Mouse (Mus musculus) kidney, adult 11 months (tissue): ENCODE data around the gene Urgcp.

Experiments used
- DNase-seq: peaks from one replicate; pipeline ENCODE4 v3.0.0; 2022

Urgcp gene

DNA sequence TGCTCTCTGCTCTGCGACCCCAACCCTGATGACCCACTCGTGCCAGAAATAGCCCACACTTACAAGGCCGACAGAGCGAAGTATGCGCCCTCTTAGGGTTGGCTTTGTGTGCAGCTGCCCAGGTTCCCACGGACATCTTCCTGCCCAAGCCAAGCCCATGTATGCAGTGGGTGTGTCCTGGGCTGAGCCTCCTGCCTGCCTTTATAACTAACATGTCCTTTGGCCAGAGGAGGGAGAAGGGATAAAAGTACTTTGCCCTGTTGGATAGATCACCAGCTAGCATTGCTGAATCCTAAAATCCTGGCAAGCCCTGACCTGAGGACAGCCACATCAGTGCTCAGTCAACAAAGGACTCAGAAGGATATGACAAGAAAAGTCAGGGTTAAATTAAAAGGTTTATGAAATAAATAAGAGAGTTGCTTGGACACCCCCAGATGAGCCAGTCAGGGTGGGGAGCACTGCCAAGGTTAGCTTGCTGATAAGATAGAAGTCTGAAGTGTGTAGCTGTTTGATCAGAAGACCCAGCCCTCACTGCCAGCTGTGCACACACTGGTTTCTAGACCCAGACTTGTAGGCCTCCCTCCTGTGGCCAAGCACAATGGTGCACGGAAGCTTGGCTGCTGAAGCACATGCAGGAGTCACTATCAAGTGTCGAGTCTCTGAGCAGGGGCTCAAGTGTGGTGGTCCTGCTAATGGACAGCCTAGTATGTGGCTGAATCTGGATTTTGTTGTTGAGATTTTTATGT lies 20.2 kb upstream of the Urgcp start:
- DNase-seq = peak; percentile 50

DNA sequence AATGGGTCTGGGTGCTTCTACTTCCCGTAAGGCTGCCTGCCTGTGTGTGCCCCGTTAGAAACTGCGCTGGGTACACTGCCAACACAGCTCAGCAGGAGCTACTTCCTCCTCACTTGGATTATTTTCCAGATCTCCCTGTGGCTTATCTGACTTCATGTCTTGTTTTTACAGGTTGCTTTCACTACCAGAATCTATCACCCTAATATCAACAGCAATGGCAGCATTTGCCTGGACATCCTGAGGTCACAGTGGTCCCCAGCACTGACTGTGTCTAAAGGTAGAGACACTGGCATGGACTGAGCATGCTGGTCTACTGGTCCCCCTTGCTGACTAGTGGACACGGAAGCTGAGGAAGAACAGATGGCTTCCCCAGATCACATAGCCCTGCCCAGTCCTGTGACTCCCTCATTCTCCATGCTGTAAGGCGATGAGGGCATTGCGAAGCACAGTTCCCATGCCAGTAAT lies 17.9 kb upstream of the Urgcp start:
- DNase-seq = no peak

DNA sequence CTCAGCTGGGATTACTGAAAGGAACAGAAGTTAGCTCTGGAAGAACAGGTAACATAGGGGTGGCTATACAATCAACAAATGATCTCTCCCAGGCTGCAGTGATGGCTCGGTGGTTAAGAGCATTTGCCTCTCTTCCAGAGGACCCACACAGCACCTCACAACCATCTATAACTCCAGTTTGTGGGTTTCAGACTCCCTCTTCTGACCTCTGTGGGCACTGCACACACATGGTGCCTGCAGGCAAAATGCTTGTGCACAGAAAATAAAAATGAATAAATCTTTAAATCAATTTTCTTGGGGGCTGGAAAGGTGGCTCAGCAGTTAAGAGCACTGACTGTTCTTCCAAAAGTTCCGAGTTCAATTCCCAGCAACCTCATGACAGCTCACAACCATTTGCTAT lies 16.3 kb upstream of the Urgcp start:
- DNase-seq = no peak

DNA sequence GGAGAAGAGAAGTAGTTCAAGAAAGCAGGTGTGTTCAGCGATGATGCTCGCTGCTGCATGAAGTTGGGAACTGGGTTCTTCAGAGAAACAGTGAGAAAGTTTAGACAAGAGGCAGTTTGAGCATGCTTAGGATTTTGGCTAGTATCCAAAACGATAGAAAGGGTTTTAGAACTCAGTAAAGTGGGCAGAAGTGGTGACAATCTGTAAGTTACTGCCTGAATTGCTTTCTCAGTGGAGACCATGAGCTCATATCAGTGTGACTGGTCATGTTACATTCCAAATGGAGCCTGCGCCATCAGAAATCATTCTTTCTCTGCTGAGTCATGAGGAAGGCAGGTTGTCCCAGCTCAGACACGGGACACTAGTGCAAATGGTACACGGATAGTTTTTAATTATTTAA lies 3.8 kb upstream of the Urgcp start:
- DNase-seq = no peak

DNA sequence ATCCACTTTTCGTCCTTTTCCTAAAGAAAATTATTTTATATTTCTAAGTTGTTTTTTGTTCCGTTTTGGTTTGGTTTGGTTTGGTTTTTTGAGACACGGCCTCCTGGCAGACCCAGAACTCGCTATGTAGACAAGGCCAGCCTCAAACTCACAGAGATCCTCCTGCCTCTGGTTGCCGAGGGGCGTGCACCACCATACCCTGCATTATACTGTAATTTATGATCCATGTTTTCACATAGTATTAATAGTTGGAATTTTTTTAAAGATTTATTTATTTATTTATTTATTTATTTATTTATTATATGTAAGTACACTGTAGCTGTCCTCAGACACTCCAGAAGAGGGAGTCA lies 432 bp upstream of the Urgcp start:
- DNase-seq = no peak

DNA sequence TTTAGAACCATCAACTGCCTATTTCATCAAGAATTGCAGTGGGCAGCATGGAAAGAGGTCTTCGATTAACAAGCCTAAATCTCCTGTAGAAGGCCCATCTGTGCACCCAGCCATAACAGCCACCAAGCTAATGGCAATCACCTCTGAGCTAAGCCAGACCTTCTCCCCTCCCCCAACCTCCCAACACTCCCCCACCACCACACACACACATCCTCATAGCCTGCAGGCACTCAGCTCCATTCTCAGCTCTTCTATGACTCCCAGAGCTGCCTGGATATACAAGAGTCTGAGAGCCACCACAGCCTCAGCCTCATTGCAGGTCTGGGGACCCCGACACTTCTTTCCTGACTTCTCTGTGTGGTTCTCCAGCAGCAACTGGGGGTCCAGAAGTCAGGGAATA lies 8.4 kb downstream of the Urgcp start:
- DNase-seq = no peak

DNA sequence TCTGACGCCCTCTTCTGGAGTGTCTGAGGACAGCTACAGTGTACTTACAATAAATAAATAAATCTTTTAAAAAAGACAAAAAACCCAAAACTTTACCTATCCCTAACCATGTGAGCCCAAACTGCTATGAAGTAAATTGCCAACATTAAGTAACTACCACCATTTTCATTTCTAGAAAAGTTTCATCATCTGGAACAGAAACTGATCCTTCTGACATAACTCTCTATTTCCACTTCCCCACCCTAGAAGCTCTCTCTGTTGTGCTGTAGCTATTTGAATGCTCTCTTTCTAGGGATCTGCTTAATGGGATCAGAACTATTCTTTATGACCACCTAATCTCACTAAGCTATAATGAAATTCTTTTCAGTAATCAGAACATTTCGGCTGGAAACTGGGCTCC lies 17.2 kb downstream of the Urgcp start:
- no peak for DNase-seq

DNA sequence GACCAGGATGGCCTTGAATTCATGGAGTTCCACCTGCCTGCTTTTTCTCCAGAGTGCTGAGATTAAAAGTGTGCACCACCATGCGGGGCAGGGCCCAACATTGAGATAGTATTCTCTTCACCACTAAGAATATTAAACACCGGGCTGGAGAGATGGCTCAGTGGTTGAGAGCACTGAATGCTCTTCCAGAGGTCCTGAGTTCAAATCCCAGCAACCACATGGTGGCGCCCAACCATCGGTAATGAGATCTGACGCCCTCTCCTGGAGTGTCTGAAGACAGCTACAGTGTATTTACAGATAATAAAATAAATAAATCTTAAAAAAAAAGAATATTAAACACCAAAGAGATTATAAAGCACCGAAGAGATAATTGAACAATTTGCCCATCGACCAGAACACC lies 20.1 kb downstream of the Urgcp start:
- DNase-seq = no peak

DNA sequence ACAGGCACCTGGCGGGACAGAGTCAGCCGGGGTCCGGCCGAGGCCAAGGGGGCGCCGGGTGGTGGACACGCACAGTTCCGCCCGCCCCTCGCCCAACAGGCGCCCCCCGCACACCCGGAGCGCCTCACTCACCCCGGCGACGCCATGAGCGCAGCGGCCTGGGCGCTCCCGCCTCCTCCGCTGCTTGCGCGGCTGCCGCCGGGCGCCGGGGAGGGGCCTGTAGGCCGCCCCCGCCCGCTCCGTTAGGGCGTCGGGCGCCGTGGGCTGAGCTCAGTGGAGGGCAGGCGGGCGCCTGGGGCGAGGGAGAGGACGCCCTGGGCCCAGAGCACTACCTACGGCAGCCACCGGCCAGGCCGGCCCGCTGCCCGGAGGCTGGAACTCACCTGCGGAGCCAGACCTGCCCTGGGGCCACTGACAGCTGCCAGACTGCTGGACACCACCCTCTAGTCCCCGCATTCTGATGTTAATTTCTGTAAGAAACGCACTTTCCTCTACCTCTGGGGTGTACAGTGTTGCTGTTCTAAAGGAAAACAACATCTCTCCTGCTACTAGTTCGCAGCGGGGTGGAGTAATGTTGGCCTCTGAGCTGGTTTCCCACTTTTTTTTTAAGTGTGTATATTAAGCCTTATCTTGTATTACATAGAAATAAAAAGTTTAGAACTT lies 21.1 kb downstream of the Urgcp start:
- peak; percentile 82 for DNase-seq

DNA sequence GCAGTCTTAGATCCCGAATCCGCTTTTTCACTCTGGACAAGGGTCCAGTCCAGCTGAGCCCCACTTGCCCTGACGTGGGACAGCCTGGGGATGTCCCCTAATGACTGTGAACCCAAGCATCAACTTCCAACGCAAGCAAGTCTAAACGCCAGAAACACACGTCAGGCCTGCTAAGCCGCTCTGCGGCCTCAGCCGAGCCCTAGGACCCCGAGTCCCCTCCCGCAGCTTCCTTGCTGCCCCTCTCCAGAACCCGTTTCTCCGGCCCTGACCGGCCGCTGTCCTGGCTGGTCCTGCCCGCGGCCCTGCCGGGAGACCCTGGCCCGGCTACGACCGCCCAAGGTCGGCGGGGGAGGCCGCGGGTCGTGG lies 21.6 kb downstream of the Urgcp start:
- no peak for DNase-seq

DNA sequence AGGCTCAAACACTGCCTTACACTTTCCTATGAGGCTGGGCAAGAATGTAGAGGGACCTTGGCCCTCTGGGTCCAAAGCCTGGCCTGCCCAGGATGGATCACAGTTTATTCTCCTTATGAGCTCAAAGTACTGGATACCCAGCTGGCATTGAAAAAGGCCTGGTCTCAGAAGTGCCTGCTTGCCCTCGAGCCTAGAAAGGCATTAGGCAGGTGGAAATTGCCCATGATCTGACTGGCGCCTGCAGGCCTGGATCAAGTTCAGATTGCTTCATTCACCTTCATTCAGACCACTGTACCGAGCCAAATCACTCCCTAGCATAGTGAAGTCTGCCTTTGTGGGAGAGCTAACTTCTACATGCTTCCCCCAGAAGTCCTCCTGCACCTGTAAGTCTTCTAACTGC lies 22.3 kb downstream of the Urgcp start:
- peak; percentile 88 for DNase-seq

DNA sequence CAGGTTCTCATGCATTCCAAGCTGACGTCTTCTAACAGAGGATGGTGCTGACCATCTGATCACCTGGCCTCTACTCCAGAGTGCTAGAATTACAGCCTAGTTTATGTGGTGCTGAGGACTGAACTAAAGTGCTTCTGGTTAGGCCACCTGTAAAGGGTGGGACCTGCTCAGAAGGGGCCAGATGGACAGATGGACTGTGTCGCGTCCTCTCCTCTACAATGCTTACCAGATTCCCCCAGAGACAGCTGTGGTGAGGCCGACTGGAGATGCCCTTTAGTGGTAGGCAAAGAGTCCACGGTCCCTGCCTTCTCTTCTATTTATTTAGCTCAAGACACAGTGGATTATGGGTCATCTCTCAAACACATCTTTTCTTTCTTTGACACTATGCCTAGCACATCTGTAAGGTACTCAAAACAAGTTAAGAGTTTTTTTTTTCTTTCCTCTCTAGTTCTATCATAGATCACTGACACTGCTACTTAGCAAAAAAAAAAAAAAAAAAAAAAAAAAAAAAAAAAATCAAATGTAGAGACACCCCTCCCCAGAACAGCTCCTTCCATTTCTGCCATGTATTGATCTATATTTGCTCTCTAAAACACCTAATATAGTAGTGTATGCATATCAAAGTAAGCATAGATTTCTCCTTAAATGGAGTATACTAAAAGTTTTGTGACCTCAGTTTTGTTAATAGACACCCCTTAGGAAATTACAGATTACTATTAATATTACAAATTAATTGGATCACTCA lies 23.1 kb downstream of the Urgcp start:
- DNase-seq = no peak

DNA sequence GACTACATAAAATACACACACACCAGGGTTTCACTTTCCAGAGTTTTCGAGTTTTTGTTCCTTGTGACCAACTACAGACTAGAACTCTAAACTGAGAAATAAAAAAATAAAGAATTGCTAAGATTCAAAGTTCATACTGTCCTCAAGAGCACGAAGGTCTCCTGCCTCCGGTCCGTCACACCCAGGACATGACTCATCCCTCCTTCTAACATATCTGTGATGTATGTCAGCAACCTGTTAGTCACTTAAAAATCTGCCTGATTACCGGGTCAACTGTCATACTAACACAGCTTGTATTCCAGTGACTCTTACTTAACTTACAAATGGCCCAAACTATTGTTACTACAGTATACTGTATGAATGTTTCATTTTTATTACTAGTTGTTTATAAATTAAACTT lies 25.0 kb downstream of the Urgcp start:
- DNase-seq = no peak

DNA sequence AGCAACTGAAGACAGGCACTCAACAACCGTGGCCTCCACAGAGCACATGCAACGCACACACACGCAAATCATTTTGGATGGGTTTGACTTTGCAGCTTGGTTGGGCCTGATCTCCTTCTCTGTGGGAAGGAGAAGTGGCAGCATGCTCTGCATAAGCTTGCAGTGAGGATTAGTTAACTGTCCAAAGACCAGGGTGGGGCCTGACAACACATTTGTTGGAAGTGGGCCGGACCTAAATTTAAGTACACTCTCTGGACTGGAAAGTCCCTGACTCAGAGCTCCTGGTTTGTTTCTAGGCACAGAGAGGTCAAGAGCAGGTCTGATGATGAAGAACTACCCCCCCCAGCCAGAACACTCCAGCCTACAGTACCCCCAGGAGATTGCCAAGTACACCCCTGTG lies 27.9 kb downstream of the Urgcp start:
- DNase-seq = no peak

DNA sequence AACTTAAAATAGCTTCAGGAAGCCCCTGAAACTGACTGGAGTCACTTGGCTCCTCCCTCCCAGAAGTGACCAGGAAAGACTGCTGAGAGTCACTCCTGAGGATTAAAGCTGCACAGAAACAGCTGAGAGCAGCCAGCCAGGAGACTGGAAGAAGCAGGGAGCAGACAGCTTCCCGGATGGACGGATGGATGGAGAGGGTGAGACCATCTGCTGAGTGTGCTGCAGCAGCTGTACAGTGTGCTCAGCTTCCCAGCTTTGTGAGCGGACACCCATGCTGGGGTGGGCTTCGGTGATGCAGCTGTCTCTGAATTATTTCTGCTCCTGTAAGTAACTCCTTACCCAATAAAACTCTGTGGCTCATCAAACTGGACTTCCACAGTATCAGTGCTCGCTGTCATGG lies 29.8 kb downstream of the Urgcp start:
- no peak for DNase-seq

DNA sequence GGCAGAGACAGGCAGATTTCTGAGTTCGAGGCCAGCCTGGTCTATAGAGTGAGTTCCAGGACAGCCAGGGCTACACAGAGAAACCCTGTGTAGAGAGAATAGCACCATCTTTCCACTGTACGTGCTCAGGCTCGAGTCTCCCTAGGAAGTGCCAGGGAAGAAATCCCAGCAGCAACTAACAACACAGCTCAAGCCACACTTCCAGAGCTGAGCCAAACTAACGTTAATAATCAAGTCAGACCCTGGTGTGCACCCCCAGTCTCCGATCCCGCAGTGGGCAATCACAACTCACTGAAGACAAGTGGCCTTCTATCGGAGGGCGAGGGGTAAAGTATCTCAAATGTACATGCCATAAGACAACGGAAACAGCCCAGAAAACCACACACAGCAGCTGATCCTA lies 32.6 kb downstream of the Urgcp start:
- DNase-seq = no peak

DNA sequence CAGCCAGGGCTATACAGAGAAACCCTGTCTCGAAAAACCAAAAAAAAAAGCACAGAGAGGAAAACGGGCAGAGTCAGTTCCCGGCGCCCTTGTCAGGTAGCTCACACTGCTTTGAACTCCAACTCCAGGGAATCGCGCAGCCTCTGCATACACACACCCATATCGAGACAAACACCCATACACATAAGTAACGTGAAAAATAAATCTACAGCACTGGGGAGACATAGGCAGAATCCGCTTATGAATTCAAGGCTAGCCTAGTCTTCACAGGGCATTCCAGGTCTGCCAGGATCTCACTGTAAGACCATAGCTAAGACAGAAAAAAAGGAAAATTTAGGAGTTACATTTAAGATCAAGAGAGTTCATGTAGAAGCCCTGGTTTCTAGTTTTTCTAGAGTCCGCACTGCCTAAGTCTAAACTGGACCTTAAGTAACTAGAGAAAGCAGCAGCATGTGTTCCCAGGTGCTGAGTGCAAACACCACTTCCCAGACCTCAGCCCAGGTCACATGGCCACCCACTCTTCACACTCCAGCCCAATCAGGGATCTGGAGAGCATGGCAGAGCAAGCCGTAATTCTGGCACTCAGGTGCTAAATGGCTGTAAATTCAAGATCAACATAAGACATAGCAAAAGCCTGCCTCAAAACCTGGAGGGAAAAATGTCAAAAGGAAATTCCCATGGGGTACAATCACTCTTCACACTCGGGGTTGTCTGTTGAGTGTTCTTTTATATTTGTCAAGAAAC lies 43.4 kb downstream of the Urgcp start:
- DNase-seq = no peak

DNA sequence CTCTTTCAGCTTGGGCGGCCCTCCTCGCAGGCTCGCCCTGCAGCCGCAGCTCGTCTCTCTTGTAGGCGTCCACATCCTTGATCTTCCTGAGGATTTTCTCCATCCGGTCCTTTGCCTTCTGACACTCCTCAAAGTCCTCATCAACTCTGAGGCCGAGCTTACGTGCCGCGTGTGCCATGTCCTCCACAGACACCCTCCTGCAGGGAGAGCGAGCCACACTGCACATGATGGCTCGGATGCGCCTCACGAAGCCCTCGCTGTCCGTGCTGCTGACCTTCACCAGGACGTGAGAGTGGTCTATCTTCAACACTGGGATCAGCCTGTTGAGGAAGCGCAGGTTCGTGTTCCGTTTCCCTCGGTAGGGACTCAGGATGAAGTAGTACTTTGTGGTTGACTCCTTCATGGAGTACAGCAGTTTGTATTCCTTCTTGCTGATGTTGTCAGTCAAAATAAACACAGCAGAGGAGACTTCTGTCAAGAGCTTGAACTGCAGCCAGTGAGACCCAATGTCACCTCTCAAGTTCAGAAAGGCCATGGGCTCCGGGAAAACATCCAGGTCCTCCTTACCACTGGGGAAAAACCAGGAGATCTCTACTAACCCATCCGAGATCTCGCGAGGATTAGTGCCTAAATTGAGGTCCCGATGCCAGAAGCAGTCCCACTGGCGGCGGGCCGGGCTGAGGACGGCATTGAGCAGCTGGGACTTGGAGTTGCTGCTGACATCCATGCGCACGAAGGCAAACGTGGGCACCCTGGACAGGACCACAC lies 45.1 kb downstream of the Urgcp start:
- DNase-seq = no peak

DNA sequence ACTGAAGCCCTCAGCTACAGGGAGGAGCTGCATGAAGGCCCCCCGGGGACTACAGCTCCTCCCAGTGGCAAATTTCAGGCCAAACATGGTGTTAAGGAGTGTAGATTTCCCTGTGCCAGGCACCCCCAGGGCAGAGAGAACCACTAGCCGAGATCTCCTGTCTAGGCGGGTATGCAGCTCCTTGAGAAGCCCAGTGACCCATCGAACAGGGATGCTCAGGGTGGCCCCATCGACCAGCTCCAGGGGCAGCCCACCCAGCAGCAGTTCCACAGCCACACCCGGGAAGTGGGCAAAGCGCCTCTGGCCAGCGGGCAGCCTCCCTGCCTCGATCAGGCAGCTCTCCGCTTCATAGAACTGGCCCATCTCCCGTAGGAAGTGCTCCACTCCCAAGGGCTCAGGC lies 45.9 kb downstream of the Urgcp start:
- DNase-seq = no peak

DNA sequence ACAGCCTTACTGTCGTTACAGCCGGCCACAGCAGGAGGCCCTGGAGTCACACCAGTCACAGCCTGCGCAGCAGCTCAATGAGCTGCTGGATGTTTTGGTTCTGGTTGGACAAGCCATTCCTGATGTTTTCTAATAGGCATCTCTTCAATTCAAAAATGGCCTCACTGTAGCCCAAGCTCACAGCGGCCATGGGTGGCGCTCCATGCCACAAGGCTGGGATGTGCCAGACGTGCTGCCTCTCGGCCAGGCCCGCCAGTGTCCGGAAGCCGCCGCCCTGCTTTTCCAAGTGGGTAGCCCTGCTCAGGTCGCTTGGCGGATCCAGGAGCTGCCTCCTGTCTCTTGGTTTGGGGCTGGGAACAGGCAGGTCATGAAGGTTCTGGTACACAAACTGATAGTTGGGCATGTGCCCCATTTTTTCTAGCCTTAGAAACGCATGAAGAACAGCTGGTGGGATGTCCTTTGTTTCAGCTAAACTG lies 46.5 kb downstream of the Urgcp start, which contains the start of gene Mrps24:
Mrps24 (minus strand) TSS at position 51 of the 476 bp plus-strand sequence.
- DNase-seq = no peak

DNA sequence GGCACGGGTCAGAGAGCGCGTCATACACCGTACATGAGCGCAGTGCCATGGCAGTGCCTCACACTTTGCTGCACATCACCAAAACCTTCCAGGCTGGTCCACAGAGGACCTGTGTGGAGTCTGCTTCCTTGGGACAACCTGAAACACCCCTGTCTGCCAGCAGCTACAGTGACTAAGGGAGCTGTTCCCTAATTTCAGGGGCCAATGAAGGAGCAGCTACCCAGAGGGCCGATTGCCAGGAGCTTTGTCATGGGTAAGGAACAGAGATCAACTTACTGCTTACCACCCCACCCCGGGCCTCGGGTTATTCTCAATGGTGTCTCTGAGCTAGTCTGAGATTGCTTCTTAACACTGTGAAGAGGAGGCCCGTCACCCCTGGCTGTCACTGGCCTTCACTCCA lies 47.0 kb downstream of the Urgcp start:
- DNase-seq = no peak
